Mouse (Mus musculus) G1E (cell line): ENCODE results near the gene Gm3646.

Source experiments
- CTCF ChIP-seq: IDR thresholded peaks from 2 replicates; pipeline ENCODE4 v1.5.1; 2012; ENCODE audit warnings: low read depth, low read length, inconsistent platforms, mixed read lengths
- GATA1 ChIP-seq: IDR thresholded peaks from 2 replicates; pipeline ENCODE4 v1.6.1; 2012; ENCODE audit warnings: borderline replicate concordance, low read length, inconsistent platforms, mixed read lengths
- GATA2 ChIP-seq: IDR thresholded peaks from 2 replicates; pipeline ENCODE4 v1.6.1; 2012; ENCODE audit warnings: low read depth, low read length, inconsistent platforms, borderline replicate concordance
- POLR2AphosphoS5 ChIP-seq: IDR thresholded peaks from 2 replicates; pipeline ENCODE4 v1.6.1; 2012; ENCODE audit warnings: low read depth, low read length, inconsistent platforms; ENCODE audit not compliant: insufficient replicate concordance
- TAL1 ChIP-seq: conservative IDR thresholded peaks from 2 replicates; pipeline ENCODE4 v1.6.1; 2012; ENCODE audit warnings: low read depth, low read length, inconsistent platforms, mixed read lengths

GRCm38 (mm10) chr1:39840856-39841255 is 35.7 kb upstream of the Gm3646 start:
- TF ChIP-seq CTCF (no peak), GATA2 (no peak), POLR2AphosphoS5 (no peak), TAL1 (no peak), GATA1 (no peak)
